Mouse (Mus musculus): ENCODE data around the gene Cldn15. TPM values are rescaled to one million over a fixed set of nuclear protein-coding genes. Genes with fewer than 3 reads are reported as not detected.

Gene Cldn15
- polyA plus RNA-seq, 1 experiment from 2014 or later: 4.1 TPM

GRCm38 (mm10) chr5:136953015-136953414, 13.4 kb upstream of the Cldn15 start, which contains the start of gene Fis1:
Gene Fis1, plus strand, starts transcription at chr5:136953275.
- under 1% methylated on average over 23 of the region's 23 CpGs for WGBS
- Histone ChIP-seq H3K4me3 (replicated peaks) (peak within 1 kb of the TSS; percentile 85), H3K27ac (peak within 1 kb of the TSS; percentile 87), H3K36me3 (peaks cover 19% of the 10 kb centered on the region), H3K9me3 (replicated peaks) (no peaks in the 10 kb centered on the region), H3K4me2 (peak within 1 kb of the TSS; percentile 75), H3K9ac (peak within 1 kb of the TSS; percentile 83), H3K4me1 (peaks cover 20% of the 10 kb centered on the region), H3K27me3 (no peaks in the 10 kb centered on the region)
- ATAC-seq (replicated peaks; ENCODE audit: low FRiP score): peak; percentile 100

GRCm38 (mm10) chr5:136953440-136953951, 12.9 kb upstream of the Cldn15 start:
- Histone ChIP-seq H3K9ac (peak overlapping the region; percentile 83), H3K36me3 (peaks cover 19% of the 10 kb centered on the region), H3K27me3 (no peaks in the 10 kb centered on the region), H3K4me3 (replicated peaks) (peak overlapping the region; percentile 85), H3K27ac (peak overlapping the region; percentile 87), H3K9me3 (replicated peaks) (no peaks in the 10 kb centered on the region), H3K4me2 (peak overlapping the region; percentile 75), H3K4me1 (peaks cover 22% of the 10 kb centered on the region)
- peak; percentile 52 for ATAC-seq (replicated peaks; ENCODE audit: low FRiP score)
- 2% methylated on average over 12 of the region's 12 CpGs for WGBS

GRCm38 (mm10) chr5:136955622-136956021, 10.8 kb upstream of the Cldn15 start:
- Histone ChIP-seq H3K9me3 (replicated peaks) (no peaks in the 10 kb centered on the region), H3K4me3 (replicated peaks) (no peak overlapping the region), H3K36me3 (peaks cover 21% of the 10 kb centered on the region), H3K9ac (no peak overlapping the region), H3K4me2 (no peak overlapping the region), H3K27ac (no peak overlapping the region), H3K27me3 (no peaks in the 10 kb centered on the region), H3K4me1 (peaks cover 37% of the 10 kb centered on the region)
- 81% methylated on average over 4 of the region's 4 CpGs for WGBS
- ATAC-seq (replicated peaks; ENCODE audit: low FRiP score): no peak

GRCm38 (mm10) chr5:136957250-136957649, 9.2 kb upstream of the Cldn15 start:
- Histone ChIP-seq H3K4me1 (peaks cover 44% of the 10 kb centered on the region), H3K36me3 (peaks cover 22% of the 10 kb centered on the region), H3K9ac (no peak overlapping the region), H3K9me3 (replicated peaks) (no peaks in the 10 kb centered on the region), H3K4me3 (replicated peaks) (no peak overlapping the region), H3K27me3 (no peaks in the 10 kb centered on the region), H3K4me2 (no peak overlapping the region), H3K27ac (no peak overlapping the region)
- ATAC-seq (replicated peaks; ENCODE audit: low FRiP score): no peak
- WGBS: 96% methylated on average over 1 of the region's 1 CpGs

- Histone ChIP-seq H3K36me3 (peaks cover 34% of the 10 kb centered on the region), H3K4me3 (replicated peaks) (no peak overlapping the region), H3K9ac (no peak overlapping the region), H3K4me1 (peaks cover 46% of the 10 kb centered on the region), H3K27me3 (no peaks in the 10 kb centered on the region), H3K4me2 (peak overlapping the region; percentile 32), H3K9me3 (replicated peaks) (no peaks in the 10 kb centered on the region), H3K27ac (peak overlapping the region; percentile 91)
- ATAC-seq (replicated peaks; ENCODE audit: low FRiP score): peak; percentile 33; the same call in 1 of the 2 replicates
- 34% methylated on average over 5 of the region's 5 CpGs for WGBS
Measured at GRCm38 (mm10) chr5:136958991-136959605, 7.3 kb upstream of the Cldn15 start.

DNA sequence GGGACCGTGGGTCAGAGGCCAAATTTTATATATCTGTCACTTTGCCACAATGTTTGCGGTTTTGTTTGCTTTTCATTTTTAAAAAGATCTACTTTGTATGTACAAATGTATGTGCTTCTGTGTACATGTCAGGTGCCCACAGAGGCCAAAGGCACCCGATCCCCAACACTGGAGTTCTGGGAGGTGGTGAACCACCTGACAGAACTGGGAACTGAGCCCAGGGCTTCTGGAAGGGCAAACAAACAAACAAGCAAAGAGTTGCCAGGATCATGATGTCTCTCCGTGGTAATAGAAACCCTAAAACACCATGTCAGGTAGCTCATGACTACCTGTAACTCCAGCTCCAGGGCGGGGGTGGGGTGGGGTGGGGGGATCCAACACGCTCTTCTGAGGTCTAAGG, 6.4 kb upstream of the Cldn15 start:
- Histone ChIP-seq H3K27me3 (no peaks in the 10 kb centered on the region), H3K9ac (no peak overlapping the region), H3K9me3 (replicated peaks) (no peaks in the 10 kb centered on the region), H3K4me3 (replicated peaks) (no peak overlapping the region), H3K27ac (peak overlapping the region; percentile 91), H3K4me2 (no peak overlapping the region), H3K4me1 (peaks cover 47% of the 10 kb centered on the region), H3K36me3 (peaks cover 44% of the 10 kb centered on the region)
- 94% methylated on average over 6 of the region's 6 CpGs for WGBS
- no peak for ATAC-seq (replicated peaks; ENCODE audit: low FRiP score)

DNA sequence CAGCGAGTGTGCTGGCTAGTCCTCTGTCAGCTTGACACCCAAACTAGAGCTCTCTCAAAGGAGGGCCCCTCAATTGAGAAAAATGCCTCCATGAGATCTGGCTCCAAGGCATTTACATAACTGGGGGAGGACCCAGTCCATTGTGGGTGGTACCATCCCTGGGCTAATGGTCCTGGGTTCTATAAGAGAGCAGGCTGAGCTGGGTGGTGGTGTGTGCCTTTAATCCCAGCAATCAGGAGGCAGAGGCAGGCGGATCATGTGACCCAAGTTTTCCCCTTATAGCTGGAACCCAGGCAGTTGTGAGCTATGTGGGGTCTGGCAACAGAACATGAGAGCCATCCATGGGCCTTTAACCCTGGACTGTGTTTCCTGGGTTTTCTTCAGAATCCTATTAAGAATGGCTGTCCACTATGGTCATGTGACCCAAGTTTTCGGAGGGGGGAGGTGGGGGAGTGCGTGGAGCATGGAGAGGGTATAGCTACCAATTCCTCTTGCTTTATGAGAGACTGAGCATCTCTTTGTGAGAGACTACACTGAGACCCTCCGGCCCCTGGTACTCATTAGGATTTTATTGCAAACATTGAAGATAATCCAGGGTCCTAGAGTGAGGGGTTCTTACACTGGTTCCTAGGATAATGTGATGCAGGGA, 5.0 kb upstream of the Cldn15 start:
- peaks cover 51% of the 10 kb centered on the region for H3K36me3 ChIP-seq
- peak overlapping the region; percentile 90 for H3K27ac ChIP-seq
- WGBS: 20% methylated on average over 5 of the region's 5 CpGs
- peak overlapping the region; percentile 69; the same call in 1 of the 2 replicates for H3K9ac ChIP-seq
- H3K4me1 ChIP-seq: peaks cover 61% of the 10 kb centered on the region
- peak overlapping the region; percentile 75 for H3K4me2 ChIP-seq
- H3K27me3 ChIP-seq: no peaks in the 10 kb centered on the region
- ATAC-seq (replicated peaks; ENCODE audit: low FRiP score): peak; percentile 1; the same call in 1 of the 2 replicates
- peak overlapping the region; percentile 65 for H3K4me3 ChIP-seq (replicated peaks)
- no peaks in the 10 kb centered on the region for H3K9me3 ChIP-seq (replicated peaks)

DNA sequence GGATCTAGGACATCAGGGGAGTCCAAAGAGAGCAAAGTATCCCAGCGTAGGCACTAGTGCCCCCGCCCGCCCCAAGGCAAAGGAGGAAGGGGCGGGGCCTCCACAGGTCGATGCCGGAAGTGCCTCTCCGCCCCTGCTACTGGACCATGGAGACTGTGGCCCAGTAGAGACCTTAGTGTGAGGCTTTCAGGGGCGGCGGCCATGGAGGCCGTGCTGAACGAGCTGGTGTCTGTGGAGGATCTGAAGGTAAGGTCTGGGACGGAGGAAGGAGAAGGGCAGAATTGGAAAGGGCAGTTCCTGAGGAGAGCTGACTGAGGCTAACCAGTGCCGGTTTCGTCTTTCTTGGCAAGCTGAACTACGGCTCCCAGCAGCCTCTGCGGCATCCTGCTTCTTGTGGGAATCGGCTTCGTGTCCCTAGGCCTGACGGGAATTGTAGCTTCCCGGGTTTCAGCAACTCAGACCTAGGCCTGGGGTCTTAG, 4.4 kb upstream of the Cldn15 start:
- H3K36me3 ChIP-seq: peaks cover 46% of the 10 kb centered on the region
- peak overlapping the region; percentile 69 for H3K9ac ChIP-seq
- no peaks in the 10 kb centered on the region for H3K27me3 ChIP-seq
- H3K4me3 ChIP-seq (replicated peaks): peak overlapping the region; percentile 65
- peak overlapping the region; percentile 90 for H3K27ac ChIP-seq
- WGBS: 0% methylated on average over 20 of the region's 20 CpGs
- H3K4me2 ChIP-seq: peak overlapping the region; percentile 75
- H3K9me3 ChIP-seq (replicated peaks): no peaks in the 10 kb centered on the region
- ATAC-seq (replicated peaks; ENCODE audit: low FRiP score): peak; percentile 89
- H3K4me1 ChIP-seq: peaks cover 64% of the 10 kb centered on the region

DNA sequence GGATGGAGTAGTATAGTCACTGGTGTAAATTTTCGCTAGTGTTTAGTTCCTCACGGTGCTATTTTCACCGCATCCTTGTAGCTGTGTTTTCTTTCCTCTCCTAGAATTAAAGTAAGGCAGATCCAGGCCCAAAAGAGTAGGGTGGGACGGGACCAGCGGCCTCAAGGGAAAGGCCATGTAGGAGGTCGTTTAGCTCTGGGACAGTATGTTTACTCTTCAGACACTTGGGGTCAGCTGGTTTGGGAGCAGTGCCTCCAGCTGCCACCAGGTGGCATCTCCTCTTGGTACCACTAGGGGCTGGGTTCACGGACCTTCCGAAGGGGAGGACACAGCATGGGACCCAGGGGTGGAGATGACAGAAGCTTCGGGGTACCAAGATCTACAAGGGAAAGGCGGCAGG, 3.9 kb upstream of the Cldn15 start:
- Histone ChIP-seq H3K4me2 (peak overlapping the region; percentile 75), H3K27me3 (no peaks in the 10 kb centered on the region), H3K4me1 (peaks cover 69% of the 10 kb centered on the region), H3K4me3 (replicated peaks) (peak overlapping the region; percentile 65), H3K9me3 (replicated peaks) (no peaks in the 10 kb centered on the region), H3K9ac (peak overlapping the region; percentile 69), H3K36me3 (peaks cover 42% of the 10 kb centered on the region), H3K27ac (peak overlapping the region; percentile 90)
- peak; percentile 47 for ATAC-seq (replicated peaks; ENCODE audit: low FRiP score)
- under 1% methylated on average over 10 of the region's 10 CpGs for WGBS

- no peak for ATAC-seq (replicated peaks; ENCODE audit: low FRiP score)
- peaks cover 41% of the 10 kb centered on the region for H3K36me3 ChIP-seq
- WGBS: 64% methylated on average over 8 of the region's 8 CpGs
- peak overlapping the region; percentile 90; the same call in 1 of the 2 replicates for H3K27ac ChIP-seq
- peak overlapping the region; percentile 69 for H3K9ac ChIP-seq
- peak overlapping the region; percentile 65 for H3K4me3 ChIP-seq (replicated peaks)
- no peaks in the 10 kb centered on the region for H3K27me3 ChIP-seq
- peaks cover 74% of the 10 kb centered on the region for H3K4me1 ChIP-seq
- H3K4me2 ChIP-seq: peak overlapping the region; percentile 75
- no peaks in the 10 kb centered on the region for H3K9me3 ChIP-seq (replicated peaks)
Measured at GRCm38 (mm10) chr5:136962966-136963540, 3.4 kb upstream of the Cldn15 start.

DNA sequence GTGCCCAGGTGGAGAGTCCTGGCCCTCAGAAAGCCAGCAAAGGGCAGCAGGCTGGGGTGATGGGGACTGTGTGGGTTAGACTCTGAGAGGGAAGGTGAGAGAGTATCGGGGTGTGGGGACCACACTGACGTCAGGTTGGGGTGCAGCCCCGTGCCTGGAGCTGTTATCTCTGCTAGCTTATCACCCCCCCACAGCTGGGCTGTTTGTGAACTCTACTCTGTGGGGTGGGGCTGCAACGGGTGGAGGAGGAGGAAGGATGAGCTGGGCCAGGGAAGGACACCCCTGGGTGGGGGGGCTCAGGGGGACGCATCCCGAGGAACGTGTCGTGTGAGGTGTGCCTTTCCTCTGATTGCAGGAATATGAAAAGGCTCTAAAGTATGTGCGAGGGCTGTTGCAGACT, 1.2 kb upstream of the Cldn15 start:
- Histone ChIP-seq H3K4me1 (peaks cover 63% of the 10 kb centered on the region), H3K27ac (peak overlapping the region; percentile 92), H3K4me3 (replicated peaks) (no peak overlapping the region), H3K9me3 (replicated peaks) (no peaks in the 10 kb centered on the region), H3K36me3 (peaks cover 43% of the 10 kb centered on the region), H3K9ac (0 out of 2 replicates have a peak overlapping the region, but pooled peaks have one; percentile 2), H3K4me2 (no peak overlapping the region), H3K27me3 (no peaks in the 10 kb centered on the region)
- no peak; the same call in 1 of the 2 replicates for ATAC-seq (replicated peaks; ENCODE audit: low FRiP score)
- WGBS: 85% methylated on average over 9 of the region's 9 CpGs

DNA sequence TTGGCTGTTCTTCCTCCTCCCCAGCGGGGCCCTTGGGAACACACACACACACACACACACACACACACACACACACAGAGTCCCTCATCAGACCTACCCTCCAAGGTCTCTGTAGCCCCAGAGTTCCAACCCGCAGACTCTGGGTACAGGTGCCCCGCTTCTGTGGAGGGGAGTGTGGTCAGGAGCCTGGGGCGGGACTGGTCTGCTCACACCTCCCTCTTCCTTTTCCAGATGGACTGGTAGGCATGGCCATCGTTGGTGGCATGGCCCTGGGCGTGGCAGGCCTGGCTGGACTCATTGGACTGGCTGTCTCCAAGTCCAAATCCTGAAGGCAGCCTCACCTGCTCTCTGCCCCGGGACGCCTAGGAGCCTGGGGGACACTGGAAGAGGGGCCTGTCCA, 730 bp upstream of the Cldn15 start:
- Histone ChIP-seq H3K27me3 (no peaks in the 10 kb centered on the region), H3K27ac (peak overlapping the region; percentile 92), H3K9ac (no peak overlapping the region), H3K4me3 (replicated peaks) (no peak overlapping the region), H3K4me1 (peaks cover 63% of the 10 kb centered on the region), H3K4me2 (0 out of 2 replicates have a peak overlapping the region, but pooled peaks have one; percentile 19), H3K36me3 (peaks cover 40% of the 10 kb centered on the region), H3K9me3 (replicated peaks) (no peaks in the 10 kb centered on the region)
- 85% methylated on average over 8 of the region's 8 CpGs for WGBS
- no peak for ATAC-seq (replicated peaks; ENCODE audit: low FRiP score)

All from kidney, embryonic 15.5 days (tissue).